Mouse (Mus musculus): ENCODE results near the gene Pold2. TPM values are rescaled to one million over a fixed set of nuclear protein-coding genes. Genes with fewer than 3 reads are reported as not detected.

Gene Pold2
- polyA plus RNA-seq, 1 experiment from 2014 or later: 137 TPM

DNA sequence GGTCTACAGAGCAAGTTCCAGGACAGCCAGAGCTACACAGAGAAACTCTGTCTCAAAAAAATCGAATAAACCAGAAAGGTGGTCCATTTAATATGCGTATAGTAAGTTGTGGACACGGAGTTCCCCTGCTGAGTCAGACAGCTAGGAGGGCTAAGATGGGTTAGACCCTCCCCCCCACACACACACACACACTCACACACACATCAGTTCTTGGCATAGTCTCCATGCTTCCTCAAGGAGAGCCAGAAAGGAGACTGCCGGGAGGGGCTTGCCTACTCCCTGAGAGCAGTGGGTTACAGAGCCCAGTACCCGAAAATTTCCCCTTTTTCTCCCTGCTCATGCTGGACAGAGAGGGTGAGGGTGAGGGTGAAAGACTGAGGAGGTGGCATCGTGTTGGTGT, 17.5 kb downstream of the Pold2 start:
- no peak for ATAC-seq (replicated peaks; ENCODE audit: low FRiP score, low TSS enrichment, low read depth)
- peaks cover 10% of the 10 kb centered on the region for H3K4me1 ChIP-seq (replicated peaks; ENCODE audit: control insufficient read depth, insufficient read depth, low read length)

DNA sequence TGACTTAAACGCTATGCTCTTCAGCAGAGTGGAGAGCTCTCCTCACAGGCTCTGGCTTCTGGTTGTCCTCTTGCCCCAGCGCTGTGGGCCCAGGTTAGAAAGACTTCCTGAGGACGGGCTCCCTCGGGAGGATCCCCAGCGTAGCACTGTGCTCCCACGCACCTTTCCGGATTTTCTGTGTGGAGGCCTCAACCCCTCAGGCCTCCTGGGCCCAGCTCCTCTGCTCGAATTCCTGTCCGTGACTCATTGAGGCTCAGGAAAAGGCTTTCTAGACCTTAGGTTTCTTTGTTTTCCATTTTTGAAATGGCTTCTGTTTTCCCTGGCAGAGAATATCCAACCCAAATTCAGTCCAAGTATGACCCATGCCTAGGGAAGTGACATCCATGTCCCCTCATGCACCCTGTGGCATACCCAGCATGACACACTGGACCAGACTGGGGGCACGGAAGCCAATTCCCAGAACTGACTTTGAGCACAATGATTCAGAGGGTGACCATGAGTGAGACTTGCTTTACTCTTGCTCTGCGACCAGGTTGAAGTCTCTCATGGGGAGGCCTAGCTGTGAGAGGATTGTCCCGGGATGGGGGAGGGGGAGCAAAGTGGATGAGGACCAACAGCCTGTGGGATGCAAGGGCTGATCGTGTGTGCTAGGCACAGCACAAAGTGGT, 18.1 kb downstream of the Pold2 start:
- H3K9ac ChIP-seq (ENCODE audit: low read length): no peak overlapping the region
- 84% methylated on average over 13 of the region's 13 CpGs for WGBS
- ATAC-seq (replicated peaks; ENCODE audit: low FRiP score, low TSS enrichment, low read depth) (no peak), DNase-seq (ENCODE audit: low spot score) (no peak)
- H3K4me1 ChIP-seq (replicated peaks; ENCODE audit: control insufficient read depth, insufficient read depth, low read length): peaks cover 10% of the 10 kb centered on the region
- no peak overlapping the region for H3K27ac ChIP-seq (ENCODE audit: low read depth)
- H3K9me3 ChIP-seq (ENCODE audit: control insufficient read depth, low read length): no peaks in the 10 kb centered on the region; the same call in 1 of the 2 replicates
- no peak overlapping the region for H3K4me3 ChIP-seq (ENCODE audit: low read depth, low read length)
- no peaks in the 10 kb centered on the region; the same call in 1 of the 2 replicates for H3K27me3 ChIP-seq (replicated peaks; ENCODE audit: control insufficient read depth, insufficient read depth, low read length)
- H3K4me2 ChIP-seq (ENCODE audit: low read length): no peak overlapping the region
- no peaks in the 10 kb centered on the region for H3K36me3 ChIP-seq (ENCODE audit: control insufficient read depth, insufficient read depth, low read length)

More for the DNA sequence above, 17.5 kb downstream of the Pold2 start:
- no peak overlapping the region for H3K4me3 ChIP-seq (ENCODE audit: low read depth, low read length)
- H3K36me3 ChIP-seq (ENCODE audit: control insufficient read depth, insufficient read depth, low read length): 0 out of 2 replicates have a peak, but pooled peaks cover 6% of the 10 kb centered on the region
- no peak overlapping the region for H3K9ac ChIP-seq (ENCODE audit: low read length)
- H3K27me3 ChIP-seq (replicated peaks; ENCODE audit: control insufficient read depth, insufficient read depth, low read length): no peaks in the 10 kb centered on the region; the same call in 1 of the 2 replicates
- DNase-seq (ENCODE audit: low spot score): no peak
- no peak overlapping the region for H3K27ac ChIP-seq (ENCODE audit: low read depth)
- 64% methylated on average over 6 of the region's 6 CpGs for WGBS
- no peaks in the 10 kb centered on the region; the same call in 1 of the 2 replicates for H3K9me3 ChIP-seq (ENCODE audit: control insufficient read depth, low read length)
- no peak overlapping the region for H3K4me2 ChIP-seq (ENCODE audit: low read length)

DNA sequence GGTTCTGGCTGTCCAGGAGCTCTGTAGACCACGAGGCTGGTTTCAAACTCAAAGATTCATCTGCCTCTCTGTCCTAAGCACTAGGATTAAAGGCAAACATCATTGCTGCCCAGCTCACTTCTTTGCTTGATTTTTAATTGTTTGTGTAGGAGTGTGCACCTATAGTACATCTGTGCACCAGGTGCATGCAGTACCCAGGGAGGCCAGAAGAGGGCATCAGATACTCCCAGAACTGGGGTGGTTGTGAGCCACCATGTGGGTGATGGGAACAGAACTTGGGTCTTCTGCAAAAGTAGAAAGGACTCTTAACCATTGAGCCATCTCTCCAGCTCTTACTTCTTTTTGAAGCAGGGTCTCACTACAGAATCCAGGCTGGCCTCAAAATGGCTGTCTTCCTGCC, 19.4 kb downstream of the Pold2 start:
- no peak overlapping the region for H3K9ac ChIP-seq (ENCODE audit: low read length)
- no peaks in the 10 kb centered on the region for H3K36me3 ChIP-seq (ENCODE audit: control insufficient read depth, insufficient read depth, low read length)
- H3K4me3 ChIP-seq (ENCODE audit: low read depth, low read length): no peak overlapping the region
- H3K27ac ChIP-seq (ENCODE audit: low read depth): no peak overlapping the region
- H3K27me3 ChIP-seq (replicated peaks; ENCODE audit: control insufficient read depth, insufficient read depth, low read length): no peaks in the 10 kb centered on the region; the same call in 1 of the 2 replicates
- H3K4me2 ChIP-seq (ENCODE audit: low read length): no peak overlapping the region
- 90% methylated on average over 1 of the region's 1 CpGs for WGBS
- H3K9me3 ChIP-seq (ENCODE audit: control insufficient read depth, low read length): no peaks in the 10 kb centered on the region; the same call in 1 of the 2 replicates
- DNase-seq (ENCODE audit: low spot score) (no peak), ATAC-seq (replicated peaks; ENCODE audit: low FRiP score, low TSS enrichment, low read depth) (no peak)
- peaks cover 10% of the 10 kb centered on the region for H3K4me1 ChIP-seq (replicated peaks; ENCODE audit: control insufficient read depth, insufficient read depth, low read length)

DNA sequence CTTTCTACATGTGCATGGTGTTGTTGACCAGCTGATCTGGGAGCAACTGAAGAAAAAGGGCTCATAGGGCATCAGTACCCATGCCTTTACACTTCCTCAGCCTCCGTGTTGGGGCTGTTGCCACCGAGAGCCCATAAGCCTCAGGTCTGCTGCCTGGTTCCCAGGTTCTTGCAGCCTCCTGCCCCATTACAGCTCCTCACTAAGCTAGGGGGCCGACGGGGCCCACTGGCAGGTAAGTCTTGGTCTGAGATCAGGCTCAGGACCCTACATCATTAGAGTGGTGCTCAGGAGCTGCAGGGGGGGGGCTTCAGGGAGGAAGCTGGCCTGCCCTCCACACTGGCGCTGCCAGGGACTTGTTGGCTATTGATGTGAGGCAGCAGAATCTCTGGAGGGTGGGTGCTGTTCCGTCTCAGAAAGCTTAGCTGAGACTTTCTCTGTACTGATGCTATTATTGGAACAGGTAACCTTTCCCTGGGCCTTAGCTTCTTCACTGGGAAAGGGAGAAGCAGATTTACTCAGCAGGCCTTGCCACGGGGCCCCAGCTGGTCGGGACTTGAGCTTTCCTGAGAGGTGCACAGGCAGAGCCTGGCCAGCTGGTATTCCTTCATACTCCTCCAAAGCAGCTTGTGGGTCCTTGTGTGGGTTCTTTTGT, 21.5 kb downstream of the Pold2 start:
- H3K4me3 ChIP-seq (ENCODE audit: low read depth, low read length): no peak overlapping the region
- H3K9ac ChIP-seq (ENCODE audit: low read length): no peak overlapping the region
- no peak overlapping the region for H3K27ac ChIP-seq (ENCODE audit: low read depth)
- ATAC-seq (replicated peaks; ENCODE audit: low FRiP score, low TSS enrichment, low read depth): no peak
- no peaks in the 10 kb centered on the region; the same call in 1 of the 2 replicates for H3K9me3 ChIP-seq (ENCODE audit: control insufficient read depth, low read length)
- H3K36me3 ChIP-seq (ENCODE audit: control insufficient read depth, insufficient read depth, low read length): no peaks in the 10 kb centered on the region
- DNase-seq (ENCODE audit: low spot score): no peak
- no peak overlapping the region for H3K4me2 ChIP-seq (ENCODE audit: low read length)
- WGBS: 76% methylated on average over 8 of the region's 8 CpGs
- H3K27me3 ChIP-seq (replicated peaks; ENCODE audit: control insufficient read depth, insufficient read depth, low read length): no peaks in the 10 kb centered on the region; the same call in 1 of the 2 replicates
- H3K4me1 ChIP-seq (replicated peaks; ENCODE audit: control insufficient read depth, insufficient read depth, low read length): peaks cover 7% of the 10 kb centered on the region

DNA sequence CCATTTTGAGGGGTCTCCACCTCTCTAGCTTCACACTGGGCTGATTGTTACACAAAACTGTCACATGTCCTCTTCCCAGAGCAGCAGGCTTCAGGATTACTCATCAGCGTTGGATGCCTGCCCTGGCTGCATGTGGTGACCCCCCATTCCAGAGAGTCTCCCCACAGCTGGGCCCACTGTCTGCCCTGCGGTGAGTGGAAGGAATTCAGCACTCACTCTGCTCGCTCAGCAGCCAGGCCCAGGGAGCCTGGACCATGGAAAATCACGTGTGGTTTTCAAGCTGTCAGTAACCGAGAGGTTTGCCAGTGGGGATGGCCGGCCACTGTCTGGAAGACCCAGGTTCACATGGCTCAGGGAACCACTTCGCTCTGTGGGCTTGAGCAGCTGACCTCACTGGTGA, 22.2 kb downstream of the Pold2 start:
- H3K36me3 ChIP-seq (ENCODE audit: control insufficient read depth, insufficient read depth, low read length): no peaks in the 10 kb centered on the region
- H3K27me3 ChIP-seq (replicated peaks; ENCODE audit: control insufficient read depth, insufficient read depth, low read length): no peaks in the 10 kb centered on the region; the same call in 1 of the 2 replicates
- DNase-seq (ENCODE audit: low spot score) (no peak), ATAC-seq (replicated peaks; ENCODE audit: low FRiP score, low TSS enrichment, low read depth) (no peak)
- H3K9me3 ChIP-seq (ENCODE audit: control insufficient read depth, low read length): no peaks in the 10 kb centered on the region; the same call in 1 of the 2 replicates
- no peak overlapping the region for H3K9ac ChIP-seq (ENCODE audit: low read length)
- H3K4me1 ChIP-seq (replicated peaks; ENCODE audit: control insufficient read depth, insufficient read depth, low read length): peaks cover 1% of the 10 kb centered on the region; the same call in 1 of the 2 replicates
- H3K4me3 ChIP-seq (ENCODE audit: low read depth, low read length): no peak overlapping the region
- WGBS: 42% methylated on average over 7 of the region's 7 CpGs
- H3K27ac ChIP-seq (ENCODE audit: low read depth): 0 out of 2 replicates have a peak overlapping the region, but pooled peaks have one; percentile 27
- H3K4me2 ChIP-seq (ENCODE audit: low read length): no peak overlapping the region

DNA sequence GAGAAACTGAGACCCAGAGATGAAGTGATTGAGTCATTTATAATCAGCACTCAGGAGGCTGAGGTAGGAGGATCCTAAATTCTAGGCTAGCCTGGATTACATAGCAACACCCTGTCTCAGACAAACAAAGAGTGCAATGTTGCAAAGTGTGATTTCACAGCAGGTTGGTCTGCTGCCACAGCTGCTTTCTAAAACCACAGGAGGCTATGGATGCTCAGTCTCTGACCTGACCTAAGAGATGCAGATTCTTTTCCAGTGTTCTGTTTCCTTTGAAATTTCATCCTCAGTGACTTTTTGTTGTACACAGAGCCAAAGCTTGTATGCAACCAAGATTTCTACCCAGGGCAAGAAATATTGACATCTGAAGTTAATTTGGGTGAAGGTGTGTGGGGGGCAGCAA, 22.6 kb downstream of the Pold2 start:
- Histone ChIP-seq H3K27me3 (replicated peaks; ENCODE audit: control insufficient read depth, insufficient read depth, low read length) (no peaks in the 10 kb centered on the region), H3K4me2 (ENCODE audit: low read length) (no peak overlapping the region), H3K27ac (ENCODE audit: low read depth) (no peak overlapping the region), H3K4me3 (ENCODE audit: low read depth, low read length) (no peak overlapping the region), H3K4me1 (replicated peaks; ENCODE audit: control insufficient read depth, insufficient read depth, low read length) (no peaks in the 10 kb centered on the region), H3K9ac (ENCODE audit: low read length) (no peak overlapping the region), H3K9me3 (ENCODE audit: control insufficient read depth, low read length) (no peaks in the 10 kb centered on the region; the same call in 1 of the 2 replicates), H3K36me3 (ENCODE audit: control insufficient read depth, insufficient read depth, low read length) (no peaks in the 10 kb centered on the region)
- ATAC-seq (replicated peaks; ENCODE audit: low FRiP score, low TSS enrichment, low read depth): no peak
- no peak for DNase-seq (ENCODE audit: low spot score)

DNA sequence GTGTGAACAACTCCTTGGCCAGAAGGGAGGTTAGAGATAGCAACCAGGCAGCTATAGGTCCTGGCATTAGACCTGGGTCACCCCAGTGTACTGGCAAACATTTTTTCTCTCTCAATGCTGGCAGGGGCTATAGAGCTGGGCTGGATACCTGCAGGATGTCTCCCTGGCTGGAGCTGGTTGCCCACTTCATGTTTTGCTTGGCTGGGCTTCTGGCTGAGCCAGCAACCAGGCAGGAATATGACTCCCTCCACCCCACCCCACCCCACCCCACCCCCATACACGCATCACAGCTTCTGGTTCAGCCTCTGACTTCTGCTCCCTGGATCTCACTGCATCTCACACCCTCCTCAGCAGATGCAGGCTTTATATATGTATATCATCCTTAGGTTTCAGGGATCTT, 25.8 kb downstream of the Pold2 start:
- H3K4me3 ChIP-seq (ENCODE audit: low read depth, low read length): no peak overlapping the region
- no peak for ATAC-seq (replicated peaks; ENCODE audit: low FRiP score, low TSS enrichment, low read depth)
- no peaks in the 10 kb centered on the region for H3K4me1 ChIP-seq (replicated peaks; ENCODE audit: control insufficient read depth, insufficient read depth, low read length)
- no peak overlapping the region for H3K9ac ChIP-seq (ENCODE audit: low read length)
- H3K9me3 ChIP-seq (ENCODE audit: control insufficient read depth, low read length): no peaks in the 10 kb centered on the region
- no peak overlapping the region for H3K4me2 ChIP-seq (ENCODE audit: low read length)
- no peak overlapping the region for H3K27ac ChIP-seq (ENCODE audit: low read depth)
- 31% methylated on average over 1 of the region's 1 CpGs for WGBS
- H3K27me3 ChIP-seq (replicated peaks; ENCODE audit: control insufficient read depth, insufficient read depth, low read length): no peaks in the 10 kb centered on the region
- no peaks in the 10 kb centered on the region for H3K36me3 ChIP-seq (ENCODE audit: control insufficient read depth, insufficient read depth, low read length)
- DNase-seq (ENCODE audit: low spot score): no peak

DNA sequence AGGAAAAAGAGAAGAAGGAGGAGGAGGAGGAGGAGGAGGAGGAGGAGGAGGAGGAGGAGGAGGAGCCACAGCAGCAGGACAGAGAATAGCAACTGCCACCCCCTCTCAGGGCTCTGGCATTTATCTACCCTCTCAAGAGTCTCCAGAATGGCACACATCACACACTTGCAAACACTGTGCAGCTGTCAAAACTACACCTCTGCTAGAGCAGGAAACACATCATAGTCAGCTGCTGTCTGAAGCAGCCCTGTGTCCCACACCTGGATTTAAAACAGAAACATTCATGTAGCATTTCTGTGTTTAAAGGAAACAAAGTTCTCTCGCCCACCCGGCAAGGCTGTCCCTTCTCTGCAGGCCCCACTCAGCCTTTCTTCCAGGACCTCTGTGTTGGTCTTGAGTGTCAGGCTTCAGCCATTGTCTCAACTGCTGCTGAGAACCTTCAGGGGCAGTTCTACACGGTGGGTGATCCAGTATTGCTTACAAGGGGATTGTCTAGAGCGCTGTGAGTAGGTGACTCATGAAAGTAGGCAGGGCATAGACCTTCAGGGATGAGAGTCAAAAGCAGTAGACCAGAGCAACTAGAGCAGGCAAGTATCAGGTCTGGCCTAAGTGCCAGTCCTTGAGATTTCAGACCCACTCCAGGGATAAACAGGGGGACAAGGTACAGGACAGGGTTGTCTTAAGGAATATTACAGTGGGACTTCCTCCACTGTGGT, 26.9 kb downstream of the Pold2 start:
- DNase-seq (ENCODE audit: low spot score) (no peak), ATAC-seq (replicated peaks; ENCODE audit: low FRiP score, low TSS enrichment, low read depth) (no peak)
- no peaks in the 10 kb centered on the region for H3K9me3 ChIP-seq (ENCODE audit: control insufficient read depth, low read length)
- no peaks in the 10 kb centered on the region for H3K27me3 ChIP-seq (replicated peaks; ENCODE audit: control insufficient read depth, insufficient read depth, low read length)
- no peak overlapping the region for H3K4me2 ChIP-seq (ENCODE audit: low read length)
- H3K4me3 ChIP-seq (ENCODE audit: low read depth, low read length): no peak overlapping the region
- WGBS: 49% methylated on average over 4 of the region's 4 CpGs
- no peaks in the 10 kb centered on the region for H3K36me3 ChIP-seq (ENCODE audit: control insufficient read depth, insufficient read depth, low read length)
- no peak overlapping the region for H3K9ac ChIP-seq (ENCODE audit: low read length)
- H3K4me1 ChIP-seq (replicated peaks; ENCODE audit: control insufficient read depth, insufficient read depth, low read length): no peaks in the 10 kb centered on the region
- no peak overlapping the region for H3K27ac ChIP-seq (ENCODE audit: low read depth)

Measured in intestine, embryonic 14.5 days (tissue).